ENCODE assay signal across 9 mouse cellular contexts in the genomic region with DNA sequence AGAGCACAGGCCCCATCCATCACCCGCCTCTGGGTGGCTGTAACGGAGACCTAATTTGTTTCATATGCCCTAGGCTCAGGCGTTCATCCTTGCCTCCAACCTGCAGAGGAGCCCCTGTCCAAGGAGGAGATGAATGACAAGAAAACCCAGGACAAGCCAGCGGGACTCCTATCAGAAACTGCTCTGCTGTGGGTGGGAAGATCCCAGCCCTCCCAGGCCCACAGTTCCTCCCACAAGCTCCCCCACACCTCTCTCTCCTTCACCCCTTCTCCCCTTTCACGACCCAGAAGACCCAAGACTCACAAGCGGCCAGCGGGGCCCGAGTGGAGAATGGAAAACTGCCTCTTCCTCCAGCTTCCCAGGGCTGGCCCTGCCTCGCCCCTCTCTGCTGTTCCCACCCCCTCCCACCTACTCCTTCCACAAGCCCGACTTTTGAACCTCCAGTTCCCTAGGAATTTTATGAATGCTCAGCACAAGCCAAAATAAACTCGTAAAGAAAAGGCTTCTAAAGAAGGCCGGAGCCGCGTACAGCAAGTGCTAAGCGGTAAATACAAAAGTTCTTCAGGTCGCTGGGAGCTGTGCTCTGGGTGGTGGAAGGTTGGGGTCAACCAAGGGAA.
DNase-seq lines count a peak whose midpoint lies in the region; ATAC-seq lines count a peak whose summit lies in the region.
"Had no signal": no experiment of that assay in that cellular context is flagged by ENCODE, and none has a peak within 500 bp of the region (broad histone marks: within the 10 kb centered on the region; RNA-seq: fewer than 3 reads in every experiment).

No protein-coding gene starts in this region.

- ATAC-seq in heart, embryonic 13.5 days (ENCODE audit: extremely low read depth, insufficient number of reproducible peaks, low FRiP score, low TSS enrichment) = no peak
- ATAC-seq in lung, embryonic 15.5 days (ENCODE audit: borderline replicate concordance, extremely low read depth, low FRiP score, low TSS enrichment) = peak; percentile 47; the same call in 1 of the 2 replicates

- H3K4me1 ChIP-seq in heart, embryonic 13.5 days = peaks cover 16% of the 10 kb centered on the region; the same call in 1 of the 2 replicates
- H3K4me1 ChIP-seq in lung, embryonic 15.5 days = 0 out of 2 replicates have a peak, but pooled peaks cover 4% of the 10 kb centered on the region

- no peak for DNase-seq in heart, postnatal 36 days
- DNase-seq in embryo, embryonic 11 days = peak; percentile 77
- DNase-seq in kidney, adult 18-20 months = peak; percentile 49
- no peak for DNase-seq in left cerebral cortex, postnatal 14 days (ENCODE audit: low spot score in 2 of 2)
- DNase-seq in adrenal gland, postnatal 4 days (ENCODE audit: low spot score in 2 of 2) = no peak
- DNase-seq in left cerebral cortex, adult 18-20 months (ENCODE audit: low spot score in 2 of 2) = no peak

- 0 out of 2 replicates have a peak overlapping the region, but pooled peaks have one; percentile 44 for H3K9ac ChIP-seq in heart, embryonic 13.5 days
- H3K9ac ChIP-seq in lung, embryonic 15.5 days = no peak overlapping the region

- no peaks in the 10 kb centered on the region for H3K36me3 ChIP-seq in heart, embryonic 13.5 days
- H3K36me3 ChIP-seq in lung, embryonic 15.5 days = no peaks in the 10 kb centered on the region

- peaks cover 64% of the 10 kb centered on the region for H3K27me3 ChIP-seq in heart, embryonic 13.5 days (replicated peaks)
- H3K27me3 ChIP-seq in lung, embryonic 15.5 days = peaks cover 20% of the 10 kb centered on the region

- intact Hi-C loops in heart, postnatal 36 days (cut with DNase I) = no loop called here
- intact Hi-C loops in left cerebral cortex, postnatal 14 days (cut with DNase I) = loop anchor here (10.0 kb wide), 1 partner anchor 86 kb away; no protein-coding TSS in a partner anchor

- H3K9me3 ChIP-seq in heart, embryonic 13.5 days = no peaks in the 10 kb centered on the region
- no peaks in the 10 kb centered on the region for H3K9me3 ChIP-seq in lung, embryonic 15.5 days

- H3K4me2 ChIP-seq in heart, embryonic 13.5 days = peak overlapping the region; percentile 51
- H3K4me2 ChIP-seq in lung, embryonic 15.5 days = peak overlapping the region; percentile 34

- WGBS in heart, embryonic 13.5 days = 17% methylated on average over 16 of the region's 16 CpGs
- 12% methylated on average over 16 of the region's 16 CpGs for WGBS in lung, embryonic 15.5 days

- H3K27ac ChIP-seq in heart, embryonic 13.5 days (replicated peaks) = no peak overlapping the region
- peak overlapping the region; percentile 26 for H3K27ac ChIP-seq in lung, embryonic 15.5 days

- H3K4me3 ChIP-seq in heart, embryonic 13.5 days = peak overlapping the region; percentile 18; the same call in 1 of the 2 replicates
- H3K4me3 ChIP-seq in lung, embryonic 15.5 days = no peak overlapping the region
- H3K4me3 ChIP-seq: myocyte had no signal

Comparison
In these comparisons a context has a peak if more than half of its experiments do, and no peak if none do; other contexts are left out.
1. DNase-seq: peak in embryo, embryonic 11 days (single experiment) and kidney, adult 18-20 months (single experiment); none in heart, postnatal 36 days (0 of 2), left cerebral cortex, postnatal 14 days (0 of 2), adrenal gland, postnatal 4 days (0 of 2) and left cerebral cortex, adult 18-20 months (0 of 2).